ENCODE assay signal across 8 mouse cellular contexts in the genomic region with DNA sequence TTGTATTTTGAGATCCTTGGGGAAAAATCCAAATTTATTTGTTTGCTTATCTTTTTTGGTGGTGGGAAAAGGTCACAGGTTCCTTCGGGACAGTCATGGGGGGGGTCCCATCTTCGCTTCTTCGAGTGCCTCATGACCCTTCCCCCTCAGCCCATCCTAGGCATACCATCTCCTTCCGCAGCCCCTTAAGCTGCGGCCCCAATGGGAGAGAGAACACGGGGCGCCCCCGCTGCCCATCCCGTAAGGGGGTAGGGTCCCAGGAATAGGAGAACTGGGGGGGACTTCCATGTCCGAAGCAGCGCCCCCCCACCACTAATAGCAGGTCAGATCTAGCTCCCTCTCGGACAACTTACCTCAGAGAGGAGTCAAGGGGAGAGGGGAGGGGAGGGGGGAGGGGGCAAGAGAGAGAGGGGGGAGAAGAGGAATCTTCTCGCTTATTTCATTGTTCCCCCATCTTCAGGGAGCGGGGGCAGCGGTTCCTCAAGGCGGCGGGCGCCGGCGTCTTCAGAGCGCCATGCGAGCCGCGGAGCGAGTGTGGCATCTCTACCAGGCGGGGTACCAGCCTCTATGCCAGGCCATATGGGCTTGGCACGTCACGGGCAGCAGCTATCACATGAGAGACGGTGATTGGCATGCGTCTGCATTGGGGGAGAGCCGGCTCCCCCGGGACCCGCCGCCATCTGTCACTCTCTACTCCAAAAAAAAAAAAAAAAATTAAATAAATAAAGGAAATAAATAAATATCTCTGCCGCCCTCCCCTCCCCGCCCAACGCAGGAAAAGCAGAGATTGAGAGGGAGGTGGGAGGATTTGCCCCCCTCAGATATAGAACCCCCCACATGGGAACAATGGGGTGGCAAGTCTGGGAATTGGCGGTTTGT. TPM values are rescaled to one million over a fixed set of nuclear protein-coding genes. Genes with fewer than 3 reads are reported as not detected.
DNase-seq lines count a peak whose midpoint lies in the region; ATAC-seq and TF ChIP-seq lines count a peak whose summit lies in the region.

A gene (minus strand): TSS at position 568 of the 879 bp plus-strand sequence.

- H3K9me3 ChIP-seq in hindbrain, embryonic 16.5 days (ENCODE audit: control insufficient read depth, low read length): no peaks in the 10 kb centered on the region
- H3K9me3 ChIP-seq in liver, embryonic 13.5 days (replicated peaks): no peaks in the 10 kb centered on the region
- H3K9me3 ChIP-seq in stomach, postnatal 0 days (ENCODE audit: control insufficient read depth, low read length): no peaks in the 10 kb centered on the region

- WGBS in kidney, adult 2 months: 6% methylated on average over 38 of the region's 38 CpGs
- under 1% methylated on average over 38 of the region's 38 CpGs for WGBS in hindbrain, embryonic 16.5 days
- 4% methylated on average over 38 of the region's 38 CpGs for WGBS in liver, embryonic 13.5 days (ENCODE audit: insufficient replicate concordance)
- 4% methylated on average over 38 of the region's 38 CpGs for WGBS in stomach, postnatal 0 days
- WGBS in thymus, adult 2 months: 12% methylated on average over 38 of the region's 38 CpGs

- no peaks in the 10 kb centered on the region; the same call in 1 of the 2 replicates for H3K4me1 ChIP-seq in kidney, adult 2 months (ENCODE audit: control insufficient read depth, insufficient read depth, low read length)
- peaks cover 22% of the 10 kb centered on the region for H3K4me1 ChIP-seq in hindbrain, embryonic 16.5 days (ENCODE audit: control insufficient read depth, insufficient read depth, low read depth, low read length)
- H3K4me1 ChIP-seq in liver, embryonic 13.5 days (replicated peaks): peaks cover 16% of the 10 kb centered on the region
- no peaks in the 10 kb centered on the region; the same call in 1 of the 2 replicates for H3K4me1 ChIP-seq in stomach, postnatal 0 days (replicated peaks; ENCODE audit: control insufficient read depth, insufficient read depth)
- H3K4me1 ChIP-seq in thymus, adult 2 months (replicated peaks; ENCODE audit: control insufficient read depth, insufficient read depth, low read length): peaks cover under 1% of the 10 kb centered on the region; the same call in 1 of the 2 replicates

- H3K9ac ChIP-seq in hindbrain, embryonic 16.5 days (ENCODE audit: low read depth, low read length): peak within 1 kb of the TSS; percentile 67
- no peak within 1 kb of the TSS for H3K9ac ChIP-seq in liver, embryonic 13.5 days
- no peak within 1 kb of the TSS for H3K9ac ChIP-seq in stomach, postnatal 0 days (ENCODE audit: low read length)

- peaks cover 15% of the 10 kb centered on the region for H3K27me3 ChIP-seq in kidney, adult 2 months (replicated peaks; ENCODE audit: control insufficient read depth, insufficient read depth, low read length)
- H3K27me3 ChIP-seq in hindbrain, embryonic 16.5 days (replicated peaks; ENCODE audit: control insufficient read depth, insufficient read depth, low read length): peaks cover 47% of the 10 kb centered on the region
- H3K27me3 ChIP-seq in liver, embryonic 13.5 days: peaks cover 100% of the 10 kb centered on the region
- peaks cover 58% of the 10 kb centered on the region for H3K27me3 ChIP-seq in stomach, postnatal 0 days (ENCODE audit: control insufficient read depth, insufficient read depth, low read length)
- peaks cover 50% of the 10 kb centered on the region for H3K27me3 ChIP-seq in thymus, adult 2 months (ENCODE audit: control insufficient read depth, insufficient read depth, low read length)

- ATAC-seq in hindbrain, embryonic 16.5 days: peak; percentile 70
- no peak for ATAC-seq in liver, embryonic 13.5 days (ENCODE audit: low read depth)
- ATAC-seq in stomach, postnatal 0 days (ENCODE audit: low FRiP score, low TSS enrichment): no peak

- TF ChIP-seq EP300 in stomach, postnatal 0 days (optimal IDR thresholded peaks at IDR 0.05): no peak

- no peak for TF ChIP-seq POLR2A in kidney, adult 2 months (IDR thresholded peaks at IDR 0.05; ENCODE audit: low read depth, low read length)
- no peak for TF ChIP-seq POLR2A in thymus, adult 2 months (IDR thresholded peaks at IDR 0.05; ENCODE audit: control insufficient read depth, extremely low read depth, insufficient read depth, low read length, poor library complexity)

- DNase-seq in kidney, adult 2 months: no peak
- no peak for DNase-seq in kidney, postnatal 25 days
- peak; percentile 97 for DNase-seq in cerebellum, adult 9-10 months
- no peak for DNase-seq in liver, embryonic 13.5 days
- no peak for DNase-seq in stomach, postnatal 0 days (ENCODE audit: low spot score)
- no peak for DNase-seq in thymus, adult 2 months
- no peak for DNase-seq in gastrocnemius, adult 18-20 months (ENCODE audit: low spot score)

- H3K4me3 ChIP-seq in kidney, adult 2 months (ENCODE audit: insufficient read depth, low read depth, low read length): peak within 1 kb of the TSS; percentile 13; the same call in 1 of the 2 replicates
- H3K4me3 ChIP-seq in hindbrain, embryonic 16.5 days (ENCODE audit: low read length): peak within 1 kb of the TSS; percentile 49
- peak within 1 kb of the TSS; percentile 25 for H3K4me3 ChIP-seq in liver, embryonic 13.5 days (replicated peaks)
- H3K4me3 ChIP-seq in stomach, postnatal 0 days (ENCODE audit: low read depth, low read length): peak within 1 kb of the TSS; percentile 28
- no peak within 1 kb of the TSS for H3K4me3 ChIP-seq in thymus, adult 2 months (ENCODE audit: control insufficient read depth, insufficient read depth, low read length)

- no peak within 1 kb of the TSS for H3K27ac ChIP-seq in kidney, adult 2 months (ENCODE audit: insufficient read depth, low read depth, low read length)
- peak within 1 kb of the TSS; percentile 86 for H3K27ac ChIP-seq in hindbrain, embryonic 16.5 days (ENCODE audit: low read depth, low read length)
- H3K27ac ChIP-seq in liver, embryonic 13.5 days: no peak within 1 kb of the TSS
- no peak within 1 kb of the TSS for H3K27ac ChIP-seq in stomach, postnatal 0 days (replicated peaks)
- no peak within 1 kb of the TSS for H3K27ac ChIP-seq in thymus, adult 2 months (ENCODE audit: control insufficient read depth, insufficient read depth, low read length)

- H3K36me3 ChIP-seq in kidney, adult 2 months (ENCODE audit: control insufficient read depth, insufficient read depth, low read length): no peaks in the 10 kb centered on the region
- no peaks in the 10 kb centered on the region for H3K36me3 ChIP-seq in hindbrain, embryonic 16.5 days (ENCODE audit: control insufficient read depth, insufficient read depth, low read length)
- no peaks in the 10 kb centered on the region for H3K36me3 ChIP-seq in liver, embryonic 13.5 days
- no peaks in the 10 kb centered on the region for H3K36me3 ChIP-seq in stomach, postnatal 0 days (ENCODE audit: control insufficient read depth, insufficient read depth, low read length)
- H3K36me3 ChIP-seq in thymus, adult 2 months (ENCODE audit: control insufficient read depth, insufficient read depth, low read length): no peaks in the 10 kb centered on the region

- peak within 1 kb of the TSS; percentile 55 for H3K4me2 ChIP-seq in hindbrain, embryonic 16.5 days (ENCODE audit: low read length)
- H3K4me2 ChIP-seq in liver, embryonic 13.5 days: peak within 1 kb of the TSS; percentile 30
- peak within 1 kb of the TSS; percentile 46 for H3K4me2 ChIP-seq in stomach, postnatal 0 days (replicated peaks; ENCODE audit: low read depth)

- no peak for TF ChIP-seq CTCF in kidney, adult 2 months (conservative IDR thresholded peaks at IDR 0.05; ENCODE audit: insufficient read depth, insufficient read length, low read depth, low read length)
- no peak for TF ChIP-seq CTCF in stomach, postnatal 0 days (IDR thresholded peaks at IDR 0.05; ENCODE audit: low read depth)
- TF ChIP-seq CTCF in thymus, adult 2 months (IDR thresholded peaks at IDR 0.05; ENCODE audit: borderline replicate concordance, control insufficient read depth, extremely low read depth, insufficient read depth, low read length, poor library complexity): no peak

RNA-seq across cellular contexts. Expression of the gene that starts here (rescaled TPM):
- polyA plus RNA-seq in kidney, adult 2 months (2012; rRNA removed): not detected in 2 replicates
- 22.9 and 23.4 TPM in 2 replicates for polyA plus RNA-seq in hindbrain, embryonic 16.5 days (2015; fragmentation: Nextera tagmentation; extraction: Ambion mirVana)
- not detected in 2 replicates for polyA plus RNA-seq in liver, embryonic 13.5 days (2015; fragmentation: Nextera tagmentation; extraction: Ambion mirVana)
- polyA plus RNA-seq in stomach, postnatal 0 days (2015; fragmentation: Nextera tagmentation; extraction: Ambion mirVana): 0.02 and 0.08 TPM in 2 replicates
- polyA plus RNA-seq in thymus, adult 2 months (2012; rRNA removed): 0.12 and 0.22 TPM in 2 replicates
- not detected for total RNA-seq in gastrocnemius, adult 18-20 months (2021)

Comparison
In these comparisons a context has a peak if more than half of its experiments do, and no peak if none do; other contexts are left out.
1. RNA of the gene that starts here (polyA plus RNA-seq): 22.9 to 23.4 TPM in hindbrain, embryonic 16.5 days; 0.12 to 0.22 TPM in thymus, adult 2 months, 0.02 to 0.08 TPM in stomach, postnatal 0 days, not detected in liver, embryonic 13.5 days and not detected in kidney, adult 2 months; every median in the first group is over 10 times any median in the second.
2. Peak in every context shown above with its lines, with median percentiles within 50 percentile points of each other: H3K4me2 ChIP-seq.